Mouse (Mus musculus): Measurements from ENCODE around the gene Oas1c. TPM values are rescaled to one million over a fixed set of nuclear protein-coding genes. Genes with fewer than 3 reads are reported as not detected.
"Not testable (repeated sequence)": the region's sequence is repeated elsewhere in the genome, so short reads cannot be mapped to it uniquely, and the experiment has no call there.

Gene Oas1c
- 1 to 10 TPM in 1 of 2 experiments, under 1 TPM in 1; 0.40 to 1.7 TPM for total RNA-seq (2021)
- long read RNA-seq, experiment 1, partial matches to known transcripts: 0 of 1 reads
- long read RNA-seq, experiment 1, other reads (novel, unspliced or antisense): 1 of 1 reads
- long read RNA-seq, experiment 2: 0 reads

DNA sequence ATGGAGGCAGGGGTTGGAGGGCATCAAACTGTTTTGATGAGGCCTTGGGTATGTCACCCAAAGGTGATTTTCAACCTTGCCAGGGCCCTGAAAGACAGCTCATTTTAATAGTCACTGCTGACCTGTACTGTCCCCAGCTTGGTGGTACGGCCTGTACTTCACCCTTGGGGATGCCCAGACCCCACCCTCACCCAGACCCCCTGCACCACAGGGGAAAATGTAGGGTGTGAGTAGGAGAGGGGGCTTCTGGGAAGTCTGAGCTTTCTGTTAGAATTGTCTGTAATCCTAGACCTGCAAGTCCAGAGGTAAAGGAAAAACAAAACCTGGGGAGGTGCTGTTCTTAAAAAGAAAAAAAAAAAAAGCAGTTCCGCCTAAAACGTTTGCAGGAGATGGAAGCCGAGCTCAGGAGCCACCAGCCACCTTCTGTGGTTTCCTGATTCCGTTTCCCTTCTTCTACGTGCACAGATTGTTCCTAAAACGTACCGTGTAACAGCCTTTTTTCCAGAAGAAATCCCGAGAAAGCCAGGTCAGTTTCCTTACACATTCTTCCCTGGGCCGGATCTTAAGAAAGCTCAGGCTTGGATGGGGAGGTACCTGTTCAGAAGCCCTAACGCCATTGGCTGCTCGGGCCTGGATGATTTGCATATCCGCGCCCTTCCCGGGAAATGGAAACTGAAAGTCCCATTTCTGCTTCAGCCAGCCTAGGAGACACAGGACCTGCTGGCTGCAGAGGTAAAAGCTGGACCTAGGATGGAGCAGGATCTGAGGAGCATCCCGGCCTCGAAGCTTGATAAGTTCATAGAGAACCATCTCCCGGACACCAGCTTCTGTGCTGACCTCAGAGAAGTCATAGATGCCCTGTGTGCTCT, at the start of gene Oas1c:
Gene Oas1c (minus strand): TSS at position 564 of the 869 bp plus-strand sequence.
- DNase-seq: peak; percentile 88 to 89

GRCm38 (mm10) chr5:120861121-120861520, 48.8 kb upstream of the Oas1c start, which contains the start of gene Oas1h:
TSS of gene Oas1h (plus strand) at chr5:120861421.
- no peak for DNase-seq

GRCm38 (mm10) chr5:120859241-120859640, 46.9 kb upstream of the Oas1c start:
- DNase-seq: no peak

- DNase-seq: peak; percentile 30 to 47
These were observed 37.4 kb upstream of the Oas1c start for GRCm38 (mm10) chr5:120849601-120850136.

DNA sequence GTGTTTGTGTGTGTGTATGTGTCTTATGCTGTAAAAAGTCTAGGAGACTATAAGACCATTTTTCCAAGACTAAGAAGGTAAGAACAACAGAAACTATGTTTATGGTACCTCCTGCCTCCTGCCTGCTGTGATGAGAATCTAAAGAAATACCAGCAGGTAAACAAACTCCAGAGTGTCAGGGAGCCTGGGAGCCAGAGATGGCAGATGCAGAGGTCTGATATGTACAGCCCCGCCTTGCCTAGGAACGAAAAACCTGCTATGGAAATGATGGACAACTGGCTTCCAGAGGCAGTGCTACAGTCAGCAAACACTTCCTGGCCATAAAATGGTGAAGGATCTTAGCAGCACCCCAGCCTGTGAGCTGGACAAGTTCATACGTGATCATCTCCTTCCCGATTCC, 34.8 kb upstream of the Oas1c start, which contains the start of gene Oas1f:
Gene Oas1f (plus strand): TSS at position 301 of the 400 bp plus-strand sequence.
- no peak for DNase-seq

DNA sequence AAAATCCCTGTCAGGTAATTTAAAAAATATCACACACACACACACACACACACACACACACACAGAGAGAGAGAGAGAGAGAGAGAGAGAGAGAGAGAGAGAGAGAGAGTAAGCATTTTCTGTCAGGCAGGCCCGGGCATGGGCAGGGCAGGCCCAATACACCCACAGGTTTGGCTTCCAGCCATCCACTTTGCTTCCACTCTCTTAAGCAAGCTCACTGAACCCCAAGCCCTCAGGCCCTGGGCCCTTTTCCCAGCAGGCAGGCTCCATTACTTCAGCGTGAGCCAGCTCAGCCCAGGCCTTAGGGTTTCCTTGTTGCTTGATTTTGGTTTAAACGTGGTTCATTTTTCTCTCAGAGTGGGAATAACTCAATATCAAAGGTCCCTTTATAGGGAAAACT, 32.4 kb upstream of the Oas1c start:
- peak; percentile 9 to 42 for DNase-seq

DNA sequence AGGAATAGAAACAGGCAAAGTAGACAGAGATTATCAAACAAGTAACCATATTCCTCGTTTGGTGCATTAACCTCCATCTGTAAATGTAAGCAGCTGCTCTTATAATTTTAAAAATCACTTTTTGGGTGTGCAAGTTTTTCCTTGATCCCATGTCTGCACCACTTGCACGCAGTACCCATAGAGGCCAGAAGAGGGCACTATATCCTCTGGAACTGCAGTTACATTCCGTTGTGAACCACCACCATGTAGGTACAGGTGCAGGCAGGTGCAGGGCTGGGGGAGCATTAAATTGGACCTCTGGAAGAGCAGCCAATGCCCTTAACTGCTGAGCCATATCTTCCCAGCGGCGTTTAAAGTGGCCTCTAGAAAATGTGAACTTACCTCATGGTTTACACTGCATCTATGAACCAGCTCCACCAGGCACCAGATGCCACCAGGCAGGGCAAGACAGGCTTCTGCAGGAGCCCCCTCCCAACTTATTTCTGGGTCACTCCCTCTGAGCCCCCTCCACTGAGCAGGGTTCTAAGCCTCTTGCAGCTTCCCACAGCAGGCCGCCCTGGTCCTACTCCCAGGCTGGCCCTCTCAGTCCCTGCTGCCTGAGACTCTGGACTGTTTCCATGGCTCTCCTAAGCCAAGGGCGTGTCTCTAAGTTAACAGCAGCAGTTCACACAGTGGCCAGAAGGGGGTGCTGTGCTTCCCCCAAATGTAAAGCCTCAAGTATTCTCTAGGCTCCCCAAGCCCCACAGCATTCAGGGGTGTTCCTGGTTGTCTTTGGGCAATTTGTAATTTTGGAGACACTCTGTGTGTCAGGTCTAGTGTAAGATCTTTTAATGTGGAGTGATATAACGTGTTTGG, 24.6 kb upstream of the Oas1c start:
- DNase-seq: peak; percentile 40 to 55

DNA sequence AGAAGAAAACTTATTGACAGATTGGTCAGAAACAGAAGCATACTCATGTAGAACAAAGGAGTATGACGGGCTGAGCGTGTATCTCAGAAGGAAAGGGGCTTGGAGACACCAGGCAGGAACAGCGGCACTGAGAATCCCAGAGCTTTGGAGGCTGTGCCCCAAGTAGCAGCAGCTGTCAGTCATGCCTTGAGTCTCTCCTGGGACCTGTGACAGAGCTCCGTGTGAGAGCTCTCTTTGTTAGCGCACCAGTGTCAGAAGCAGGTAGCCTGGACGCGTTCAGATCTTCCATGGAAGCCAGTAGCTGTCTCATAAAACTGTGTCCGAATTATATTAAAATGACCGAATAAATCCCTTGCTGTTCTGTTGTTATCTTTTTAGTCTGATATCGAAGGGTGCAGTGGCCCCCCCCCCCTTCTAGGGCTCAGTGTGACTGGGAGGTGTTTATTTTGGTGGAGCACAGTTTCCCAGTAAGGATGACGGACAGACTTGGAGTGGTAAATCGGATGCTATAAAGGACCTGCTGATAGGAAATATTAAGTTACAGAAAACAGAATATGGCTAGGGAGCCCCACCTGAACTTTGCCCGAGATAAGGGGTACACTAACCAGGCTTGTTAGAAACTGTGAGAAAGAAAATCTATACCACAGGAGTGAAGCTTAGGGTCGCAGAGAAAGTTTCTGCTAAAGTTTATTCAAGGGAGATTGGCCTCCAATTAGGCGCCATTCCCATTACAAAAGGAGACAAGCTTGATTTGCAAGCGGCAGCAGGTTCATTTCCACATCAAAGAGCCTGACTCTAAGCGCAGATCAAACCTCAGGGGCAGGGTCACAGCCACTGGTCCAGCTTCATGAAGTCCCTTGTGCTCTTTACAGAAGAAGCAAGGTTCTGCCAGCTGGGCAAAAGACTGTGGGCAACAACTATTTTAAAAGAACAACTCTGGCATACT, 21.3 kb upstream of the Oas1c start:
- DNase-seq: no peak

DNA sequence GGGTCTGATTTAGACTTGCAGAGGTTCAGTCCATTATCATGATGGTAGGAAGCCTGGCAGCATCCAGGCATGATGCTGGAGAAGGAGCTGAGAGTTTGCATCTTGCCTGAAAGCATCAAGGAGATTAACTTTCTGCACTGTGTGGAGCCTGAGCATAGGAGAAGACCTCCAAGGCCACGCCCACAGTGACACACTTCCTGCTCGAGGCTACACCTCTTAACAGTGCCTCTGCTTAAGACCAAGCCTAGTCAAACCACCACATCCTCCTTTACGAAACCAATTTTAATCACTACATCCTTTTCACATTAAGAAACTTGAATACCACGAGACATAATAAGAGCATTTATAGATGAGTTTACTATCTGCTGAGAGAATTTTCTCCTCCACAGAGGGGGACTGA, 18.7 kb upstream of the Oas1c start:
- DNase-seq: no peak

DNA sequence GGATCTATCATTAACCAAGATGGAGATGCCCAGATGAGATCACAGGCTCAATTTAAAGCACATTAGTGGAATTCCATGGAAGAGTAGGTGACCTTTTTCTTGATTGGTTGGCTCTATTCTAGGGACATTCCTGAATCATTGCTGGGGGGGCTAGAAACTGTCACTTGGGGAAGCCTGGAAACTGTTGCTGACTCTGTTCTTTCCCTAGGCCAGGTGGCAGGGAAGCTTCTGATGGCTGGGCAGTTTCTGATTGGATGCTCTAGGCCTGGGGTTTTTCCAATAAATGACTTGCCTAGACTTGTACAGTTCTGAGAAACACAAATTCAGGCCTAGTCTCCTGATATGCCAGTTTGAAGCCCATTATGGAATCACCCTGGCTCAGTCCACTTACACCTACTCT, 6.7 kb upstream of the Oas1c start:
- no peak for DNase-seq

DNA sequence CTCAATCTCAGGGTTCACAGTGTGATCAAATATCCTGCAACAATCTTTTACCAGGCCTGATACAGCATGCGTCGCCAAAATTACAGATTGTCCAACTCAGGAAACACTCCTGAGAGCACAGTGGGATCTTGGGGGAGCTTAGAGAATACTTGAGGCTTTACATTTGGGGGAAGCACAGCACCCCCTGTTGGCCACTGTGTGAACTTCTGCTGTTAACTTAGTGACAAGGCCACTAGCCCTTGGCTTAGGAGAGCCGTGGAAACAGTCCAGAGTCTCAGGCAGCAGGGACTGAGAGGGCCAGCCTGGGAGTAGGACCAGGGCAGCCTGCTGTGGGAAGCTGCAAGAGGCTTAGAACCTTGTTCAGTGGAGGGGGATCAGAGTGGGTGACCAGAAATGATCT, 3.6 kb upstream of the Oas1c start:
- peak in 1 of 2 experiments; percentile 22 for DNase-seq

DNA sequence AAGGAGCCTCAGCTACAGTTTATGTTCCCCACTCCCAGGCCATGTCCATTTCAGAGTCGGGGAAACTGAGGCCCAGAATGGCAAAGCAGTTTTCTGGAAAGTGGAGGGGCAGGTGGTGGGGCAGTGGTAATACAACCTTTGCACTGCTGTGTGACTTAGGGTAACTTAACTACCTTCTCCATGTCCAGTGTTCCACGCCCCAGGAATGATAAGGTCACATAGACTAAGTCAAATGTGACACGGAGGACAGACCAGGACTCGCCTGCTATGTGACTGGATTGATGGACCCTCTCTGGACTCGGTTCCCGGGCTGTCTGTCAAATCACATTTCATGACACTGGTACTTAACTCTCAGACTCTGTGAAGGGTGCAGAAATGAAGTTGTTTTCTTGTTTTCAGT, 709 bp upstream of the Oas1c start:
- no peak for DNase-seq

- DNase-seq: no peak
These were observed 3.1 kb downstream of the Oas1c start for GRCm38 (mm10) chr5:120809171-120809570.

DNA sequence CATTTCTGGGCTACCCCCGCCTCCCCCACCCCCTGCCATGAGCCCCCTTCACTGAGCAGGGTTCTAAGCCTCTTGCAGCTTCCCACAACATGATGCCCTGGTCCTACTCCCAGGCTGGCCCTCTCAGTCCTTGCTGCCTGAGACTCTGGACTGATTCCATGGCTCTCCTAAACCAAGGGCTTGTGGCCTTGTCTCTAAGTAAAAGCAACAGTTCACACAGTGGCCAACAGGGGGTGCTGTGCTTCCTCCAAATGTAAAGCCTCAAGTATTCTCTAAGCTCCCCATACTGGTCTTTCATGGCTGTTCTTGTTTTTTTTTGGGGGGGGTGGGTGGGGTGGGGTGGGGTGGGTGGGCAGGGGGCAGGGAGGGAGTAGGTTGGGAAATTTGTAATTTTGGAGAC, 5.9 kb downstream of the Oas1c start:
- peak; percentile 42 to 47 for DNase-seq

DNA sequence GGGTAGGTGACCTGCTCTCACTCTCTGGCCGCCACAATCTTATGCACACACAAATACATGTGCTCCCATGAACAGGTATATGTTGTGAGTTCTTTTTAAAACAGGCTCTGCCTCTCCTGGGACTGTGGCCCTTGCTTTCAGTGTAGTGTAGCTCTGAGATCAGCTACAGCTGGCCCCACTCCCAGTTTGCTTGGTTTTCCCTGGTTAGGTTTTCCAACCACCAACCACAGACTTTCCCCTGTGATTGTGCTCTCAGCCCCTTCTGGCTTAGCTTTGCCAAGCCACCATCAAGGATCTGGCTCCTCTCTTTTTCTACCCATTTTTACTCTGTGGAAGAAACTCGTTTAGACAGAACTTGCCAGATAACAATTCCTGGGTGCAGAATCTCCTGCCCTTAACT, 8.7 kb downstream of the Oas1c start:
- DNase-seq: no peak

- not testable (repeated sequence) for DNase-seq
These were observed 13.4 kb downstream of the Oas1c start for GRCm38 (mm10) chr5:120798943-120799342.

- DNase-seq: not testable (repeated sequence)
These were observed 14.2 kb downstream of the Oas1c start for GRCm38 (mm10) chr5:120798147-120798546.

- not testable (repeated sequence) for DNase-seq
These were observed 16.8 kb downstream of the Oas1c start, which contains the start of gene Oas1e for GRCm38 (mm10) chr5:120795480-120796034. TSS of gene Oas1e (minus strand) at chr5:120795530.

- peak; percentile 33 to 54 for DNase-seq
These were observed 19.3 kb downstream of the Oas1c start for GRCm38 (mm10) chr5:120793043-120793442.

DNA sequence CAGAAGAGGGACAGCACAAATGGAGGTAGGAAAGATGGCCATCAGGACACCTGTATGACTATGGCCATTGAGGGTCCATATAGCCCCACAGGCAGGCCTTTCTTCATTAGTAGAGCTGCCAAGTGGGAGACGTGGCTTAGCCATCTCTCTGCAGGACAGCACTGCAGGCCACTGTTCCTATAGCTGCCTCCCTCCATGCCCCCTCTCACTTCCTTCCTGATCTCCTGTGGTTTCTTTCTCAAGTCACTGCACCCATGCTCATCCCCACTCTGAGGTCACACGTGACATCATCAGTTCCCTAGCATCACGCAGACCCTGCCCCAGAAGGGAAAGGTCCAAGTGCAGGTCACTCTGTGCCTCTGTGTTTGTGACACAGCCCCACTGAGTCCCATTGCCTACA, 25.3 kb downstream of the Oas1c start:
- no peak for DNase-seq

DNA sequence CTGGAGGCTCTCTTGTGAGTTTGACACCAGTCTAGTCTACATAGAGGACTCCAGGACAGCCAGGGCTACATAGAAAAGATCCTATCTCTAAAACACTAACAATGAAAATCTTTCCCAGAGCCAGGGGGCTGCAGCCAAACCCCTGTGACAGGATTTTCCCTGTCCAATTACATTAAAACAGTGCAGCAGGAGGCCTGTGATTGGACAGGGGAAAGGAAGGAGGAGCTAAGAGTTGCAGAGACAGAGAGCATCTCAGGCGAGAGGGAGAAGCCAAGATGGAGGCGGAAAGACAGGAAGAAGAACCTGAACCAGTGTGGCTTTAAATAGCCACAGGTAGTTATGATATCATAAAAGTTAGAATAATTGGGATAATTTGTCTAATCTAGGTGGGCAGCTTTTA, 29.9 kb downstream of the Oas1c start:
- no peak for DNase-seq

All from adrenal gland, postnatal 36 days (tissue).